Mouse (Mus musculus) embryo, embryonic 11.5 days (tissue): Measurements from ENCODE around the gene Rnf31.
A peak's percentile ranks its signal among the peaks of the same experiment; 100 is the strongest.

Experiments
- DNase-seq: peaks from one replicate; pipeline ENCODE4 v3.0.0-alpha.2; 2012; ENCODE audit warnings: low read depth, low spot score

Rnf31 gene

GRCm38 (mm10) chr14:55591331-55591891, at the start of gene Rnf31:
Gene Rnf31, plus strand, starts transcription at chr14:55591708.
- DNase-seq = peak; percentile 81

- DNase-seq = no peak
These were observed 49.2 kb upstream of the Rnf31 start for GRCm38 (mm10) chr14:55542268-55542667.

- DNase-seq = no peak
These were observed 47.2 kb upstream of the Rnf31 start for GRCm38 (mm10) chr14:55544334-55544733.

GRCm38 (mm10) chr14:55550191-55550590, 41.3 kb upstream of the Rnf31 start:
- DNase-seq = no peak

GRCm38 (mm10) chr14:55551347-55551746, 40.2 kb upstream of the Rnf31 start:
- no peak for DNase-seq

- DNase-seq = no peak
These were observed 39.7 kb upstream of the Rnf31 start for GRCm38 (mm10) chr14:55551794-55552193.

GRCm38 (mm10) chr14:55554635-55555034, 36.9 kb upstream of the Rnf31 start:
- DNase-seq = no peak

GRCm38 (mm10) chr14:55555788-55556187, 35.7 kb upstream of the Rnf31 start:
- DNase-seq = no peak

GRCm38 (mm10) chr14:55557003-55557402, 34.5 kb upstream of the Rnf31 start:
- no peak for DNase-seq

- no peak for DNase-seq
These were observed 33.9 kb upstream of the Rnf31 start for GRCm38 (mm10) chr14:55557587-55557986.

- no peak for DNase-seq
These were observed 32.6 kb upstream of the Rnf31 start for GRCm38 (mm10) chr14:55558740-55559448.

GRCm38 (mm10) chr14:55559799-55560201, 31.7 kb upstream of the Rnf31 start, which contains the start of gene Dcaf11:
Gene Dcaf11, plus strand, starts transcription at chr14:55560006.
- DNase-seq = peak; percentile 89

GRCm38 (mm10) chr14:55560202-55561073, 31.1 kb upstream of the Rnf31 start, which contains the start of gene A730061H03Rik:
Gene A730061H03Rik, minus strand, starts transcription at chr14:55560406.
- DNase-seq = peak; percentile 97

GRCm38 (mm10) chr14:55561860-55562259, 29.6 kb upstream of the Rnf31 start:
- no peak for DNase-seq

GRCm38 (mm10) chr14:55563249-55563648, 28.3 kb upstream of the Rnf31 start:
- DNase-seq = no peak

GRCm38 (mm10) chr14:55565748-55566147, 25.8 kb upstream of the Rnf31 start:
- DNase-seq = no peak

GRCm38 (mm10) chr14:55567496-55567895, 24.0 kb upstream of the Rnf31 start:
- DNase-seq = no peak

- DNase-seq = no peak
These were observed 20.9 kb upstream of the Rnf31 start for GRCm38 (mm10) chr14:55570588-55570987.

GRCm38 (mm10) chr14:55571760-55572159, 19.7 kb upstream of the Rnf31 start:
- DNase-seq = no peak

GRCm38 (mm10) chr14:55575302-55575701, 16.2 kb upstream of the Rnf31 start, which contains the start of gene Fitm1:
Gene Fitm1, plus strand, starts transcription at chr14:55575617.
- DNase-seq = no peak

GRCm38 (mm10) chr14:55575711-55576110, 15.8 kb upstream of the Rnf31 start:
- DNase-seq = no peak

- no peak for DNase-seq
These were observed 15.1 kb upstream of the Rnf31 start for GRCm38 (mm10) chr14:55576376-55576775.
